Mouse (Mus musculus) intestine, postnatal 0 days (tissue): ENCODE results near the gene Srp68. TPM values are rescaled to one million over a fixed set of nuclear protein-coding genes. Genes with fewer than 3 reads are reported as not detected.

Experiments used
- ATAC-seq: fragments of 200-750 bp; cut with Nextera tagmentation; 2 replicates; pipeline ENCODE4 v1.8.0; 2017; ENCODE audit warnings: mild to moderate bottlenecking, moderate TSS enrichment, moderate library complexity
- H3K27ac ChIP-seq: fragments of 300-500 bp; sonication (generic); 2 replicates; pipeline ENCODE4 v1.5.1; 2014; ENCODE audit warnings: mild to moderate bottlenecking, low read depth, low read length, moderate library complexity
- H3K27me3 ChIP-seq: fragments of 300-500 bp; sonication (generic); replicated peaks from 2 replicates; pipeline ENCODE4 v1.6.1; 2014; ENCODE audit warnings: low read length, mixed read lengths; ENCODE audit not compliant: control insufficient read depth, insufficient read depth
- H3K36me3 ChIP-seq: fragments of 300-500 bp; sonication (generic); 2 replicates; pipeline ENCODE4 v1.6.1; 2014; ENCODE audit warnings: mild to moderate bottlenecking, moderate library complexity; ENCODE audit not compliant: control insufficient read depth, insufficient read depth
- H3K4me1 ChIP-seq: fragments of 300-500 bp; sonication (generic); replicated peaks from 2 replicates; pipeline ENCODE4 v1.6.1; 2014; ENCODE audit warnings: antibody characterized with exemption, low read length, mixed read lengths; ENCODE audit not compliant: control insufficient read depth, insufficient read depth
- H3K4me2 ChIP-seq: fragments of 300-500 bp; sonication (generic); replicated peaks from 2 replicates; pipeline ENCODE4 v1.6.1; 2014; ENCODE audit warnings: low read depth, mild to moderate bottlenecking, moderate library complexity
- H3K4me3 ChIP-seq: fragments of 300-500 bp; sonication (generic); 2 replicates; pipeline ENCODE4 v1.5.1; 2014; ENCODE audit warnings: low read depth, low read length
- H3K9ac ChIP-seq: fragments of 300-500 bp; sonication (generic); 2 replicates; pipeline ENCODE4 v1.6.1; 2014; ENCODE audit warnings: mild to moderate bottlenecking, low read depth, low read length
- H3K9me3 ChIP-seq: fragments of 300-500 bp; sonication (generic); 2 replicates; pipeline ENCODE4 v1.6.1; 2016; ENCODE audit warnings: mixed run types; ENCODE audit not compliant: control insufficient read depth
- CTCF ChIP-seq: sonication (generic); IDR thresholded peaks from 2 replicates; pipeline ENCODE4 v1.5.1; 2016; ENCODE audit warnings: low read depth, mild to moderate bottlenecking, control low read depth, antibody characterized with exemption, moderate library complexity
- WGBS: fragments of 180-500 bp; shearing (Covaris S2); extraction: QIAGEN DNeasy Blood & Tissue Kit; methylation state at CpG from one replicate; pipeline ENCODE4 v1.1.7; 2014; 5-methylcytosine and 5-hydroxymethylcytosine counted together
- polyA plus RNA-seq: library from polyadenylated mRNA; unstranded; fragments of >200 nt; fragmentation: Nextera tagmentation; extraction: Ambion mirVana; gene quantifications from 2 replicates; pipeline ENCODE4 v1.2.1, GENCODE M21; 2015

Srp68 gene
- polyA plus RNA-seq, 1 experiment from 2014 or later: 45.2 TPM

DNA sequence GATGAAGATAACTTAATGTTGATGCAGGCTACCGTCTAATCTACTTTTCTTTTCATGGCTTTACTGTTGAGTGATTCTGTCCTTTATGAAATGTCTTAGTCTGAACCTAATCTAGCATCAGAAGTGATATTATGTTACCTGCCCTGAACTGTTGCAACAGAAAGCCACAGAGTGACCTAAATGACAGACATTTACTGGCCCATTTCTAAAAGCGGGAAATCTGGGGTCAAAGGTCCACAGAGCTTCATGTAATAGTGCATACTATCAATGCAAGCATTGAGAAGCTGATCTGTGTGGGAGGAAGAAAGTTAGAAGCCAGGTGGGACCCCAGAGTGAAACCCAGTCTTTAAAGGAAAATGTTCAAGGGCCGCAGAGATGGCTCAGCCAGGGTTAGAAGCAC, 70.9 kb downstream of the Srp68 start:
- TF ChIP-seq CTCF: no peak
- WGBS: 68% methylated on average over 3 of the region's 3 CpGs
- ATAC-seq: no peak
- no peaks in the 10 kb centered on the region for H3K27me3 ChIP-seq
- H3K4me3 ChIP-seq: no peak overlapping the region
- 0 out of 2 replicates have a peak, but pooled peaks cover 5% of the 10 kb centered on the region for H3K4me1 ChIP-seq
- peaks cover 19% of the 10 kb centered on the region; the same call in 1 of the 2 replicates for H3K36me3 ChIP-seq
- no peak overlapping the region for H3K27ac ChIP-seq
- no peak overlapping the region for H3K9ac ChIP-seq
- H3K4me2 ChIP-seq: no peak overlapping the region
- H3K9me3 ChIP-seq: no peaks in the 10 kb centered on the region

DNA sequence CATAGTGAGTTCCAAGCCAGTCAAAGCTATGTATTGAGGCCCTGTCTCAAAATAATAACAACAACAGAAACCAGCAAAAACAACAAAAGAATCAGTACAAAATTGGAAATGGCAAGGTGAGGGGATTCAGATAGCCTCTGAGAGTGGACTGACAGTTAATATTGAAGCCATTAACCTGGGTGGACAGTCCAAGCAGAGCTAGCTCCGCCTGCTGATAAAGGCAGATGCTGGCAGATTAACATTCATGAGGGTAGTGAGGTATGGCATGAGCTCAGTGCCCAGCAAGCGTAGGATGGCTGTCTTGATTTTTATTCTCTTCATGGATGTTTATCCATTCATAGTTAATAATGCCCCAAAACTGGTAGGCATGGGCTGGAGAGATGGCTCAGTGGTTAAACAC, 72.9 kb downstream of the Srp68 start:
- no peak overlapping the region for H3K27ac ChIP-seq
- no peak overlapping the region for H3K4me2 ChIP-seq
- WGBS: 92% methylated on average over 2 of the region's 2 CpGs
- H3K9me3 ChIP-seq: no peaks in the 10 kb centered on the region
- H3K4me1 ChIP-seq: 0 out of 2 replicates have a peak, but pooled peaks cover 10% of the 10 kb centered on the region
- H3K27me3 ChIP-seq: no peaks in the 10 kb centered on the region
- TF ChIP-seq CTCF: no peak
- ATAC-seq: no peak
- H3K9ac ChIP-seq: no peak overlapping the region
- no peak overlapping the region for H3K4me3 ChIP-seq
- H3K36me3 ChIP-seq: peaks cover 13% of the 10 kb centered on the region; the same call in 1 of the 2 replicates

DNA sequence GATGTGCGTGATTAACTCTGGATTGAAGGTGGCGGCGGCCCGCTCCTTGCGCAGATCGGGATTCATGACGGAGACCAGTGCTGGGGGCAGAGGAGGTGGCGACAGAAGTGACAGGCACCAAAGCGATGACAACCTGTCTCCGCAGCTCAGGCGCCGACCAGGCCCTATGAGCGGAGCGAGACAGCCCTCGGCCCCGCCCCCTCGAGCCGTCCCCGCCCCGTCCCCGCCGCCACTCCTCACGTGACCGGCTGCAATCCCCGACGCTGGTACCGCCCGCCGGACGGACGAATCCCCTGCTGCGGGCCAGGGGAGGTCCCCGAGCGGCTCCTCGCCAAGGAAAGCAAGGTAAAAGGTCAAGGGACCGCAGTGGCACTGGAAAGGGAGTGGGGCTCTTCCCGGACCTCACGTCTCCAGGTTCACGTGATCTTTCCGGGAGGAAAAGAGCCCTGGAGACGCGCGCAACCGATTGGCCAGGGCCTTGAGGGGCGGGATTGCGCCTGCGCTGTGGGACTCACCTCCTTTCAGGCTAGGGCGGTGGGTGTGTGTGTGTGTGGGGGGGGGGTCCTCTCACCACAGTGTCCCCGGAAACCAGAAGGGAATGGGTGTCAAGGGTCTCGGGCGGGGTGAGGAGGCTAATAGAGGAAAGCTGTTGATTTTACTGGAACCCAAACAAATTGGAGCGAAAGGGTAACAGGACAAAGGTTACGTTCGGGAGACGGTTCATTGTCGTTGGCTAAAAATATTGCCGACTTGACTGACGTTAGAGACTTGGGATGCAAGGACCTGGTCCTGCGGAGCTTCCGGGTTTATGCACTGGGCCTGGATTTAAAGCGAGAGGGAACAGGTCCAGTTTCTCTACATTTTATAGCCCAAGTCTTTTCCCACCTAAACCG, 75.1 kb downstream of the Srp68 start, which contains the start of the genes Ten1 and Acox1:
Gene Ten1, plus strand, starts transcription at position 217 of the 893 bp plus-strand sequence.
Gene Acox1, minus strand, starts transcription at position 407 of the 893 bp plus-strand sequence.
- Histone ChIP-seq H3K4me1 (0 out of 2 replicates have a peak, but pooled peaks cover 10% of the 10 kb centered on the region), H3K4me3 (peak within 1 kb of the TSS; percentile 76), H3K36me3 (peaks cover 5% of the 10 kb centered on the region; the same call in 1 of the 2 replicates), H3K4me2 (peak within 1 kb of the TSS; percentile 80), H3K27ac (peak within 1 kb of the TSS; percentile 97), H3K9ac (peak within 1 kb of the TSS; percentile 90), H3K27me3 (no peaks in the 10 kb centered on the region), H3K9me3 (no peaks in the 10 kb centered on the region)
- peak; percentile 94 for ATAC-seq
- TF ChIP-seq CTCF: no peak
- under 1% methylated on average over 62 of the region's 62 CpGs for WGBS

DNA sequence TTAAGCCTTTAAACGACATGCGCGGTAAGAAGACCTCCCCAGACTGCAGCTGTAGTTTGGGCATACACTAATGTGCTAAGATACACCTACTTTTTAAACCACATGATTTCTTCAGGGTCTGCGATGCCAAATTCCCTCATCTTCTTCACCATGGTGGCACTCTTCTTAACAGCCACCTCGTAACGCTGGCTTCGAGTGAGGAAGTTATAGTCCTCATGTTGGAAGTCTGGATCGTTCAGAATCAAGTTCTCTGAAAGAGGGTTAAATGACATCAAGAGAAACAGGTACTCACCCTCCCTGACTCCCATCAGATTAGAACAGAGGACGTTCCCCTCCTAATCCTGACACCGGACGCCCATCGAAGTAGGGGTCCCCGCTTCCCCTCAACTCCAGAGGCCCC, 75.9 kb downstream of the Srp68 start:
- Histone ChIP-seq H3K36me3 (peaks cover 5% of the 10 kb centered on the region; the same call in 1 of the 2 replicates), H3K4me1 (0 out of 2 replicates have a peak, but pooled peaks cover 10% of the 10 kb centered on the region), H3K9me3 (no peaks in the 10 kb centered on the region), H3K4me3 (peak overlapping the region; percentile 76), H3K9ac (peak overlapping the region; percentile 90), H3K27ac (peak overlapping the region; percentile 97), H3K27me3 (no peaks in the 10 kb centered on the region), H3K4me2 (peak overlapping the region; percentile 80)
- 16% methylated on average over 13 of the region's 13 CpGs for WGBS
- no peak for ATAC-seq
- no peak for TF ChIP-seq CTCF

DNA sequence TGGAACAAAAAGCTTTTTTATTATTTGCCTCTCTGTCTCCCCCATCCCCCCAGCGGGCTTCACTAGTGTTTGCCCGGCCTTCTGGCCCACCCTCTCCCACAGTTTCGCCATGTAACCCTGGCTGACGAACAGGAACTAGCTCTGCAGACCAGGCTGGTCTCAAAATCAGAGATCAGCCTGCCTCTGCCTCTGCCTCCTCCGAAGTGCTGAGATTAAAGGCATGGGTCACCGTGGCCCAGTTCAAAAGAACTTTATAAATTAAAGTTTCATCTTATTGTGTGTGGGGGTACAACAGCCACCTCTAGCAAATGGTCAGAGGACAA, 76.5 kb downstream of the Srp68 start:
- no peak for TF ChIP-seq CTCF
- Histone ChIP-seq H3K4me3 (peak overlapping the region; percentile 76), H3K36me3 (peaks cover 8% of the 10 kb centered on the region; the same call in 1 of the 2 replicates), H3K9me3 (no peaks in the 10 kb centered on the region), H3K4me2 (peak overlapping the region; percentile 80), H3K27me3 (no peaks in the 10 kb centered on the region), H3K4me1 (0 out of 2 replicates have a peak, but pooled peaks cover 8% of the 10 kb centered on the region), H3K27ac (peak overlapping the region; percentile 97; the same call in 1 of the 2 replicates), H3K9ac (peak overlapping the region; percentile 90)
- ATAC-seq: no peak
- WGBS: 79% methylated on average over 6 of the region's 6 CpGs

DNA sequence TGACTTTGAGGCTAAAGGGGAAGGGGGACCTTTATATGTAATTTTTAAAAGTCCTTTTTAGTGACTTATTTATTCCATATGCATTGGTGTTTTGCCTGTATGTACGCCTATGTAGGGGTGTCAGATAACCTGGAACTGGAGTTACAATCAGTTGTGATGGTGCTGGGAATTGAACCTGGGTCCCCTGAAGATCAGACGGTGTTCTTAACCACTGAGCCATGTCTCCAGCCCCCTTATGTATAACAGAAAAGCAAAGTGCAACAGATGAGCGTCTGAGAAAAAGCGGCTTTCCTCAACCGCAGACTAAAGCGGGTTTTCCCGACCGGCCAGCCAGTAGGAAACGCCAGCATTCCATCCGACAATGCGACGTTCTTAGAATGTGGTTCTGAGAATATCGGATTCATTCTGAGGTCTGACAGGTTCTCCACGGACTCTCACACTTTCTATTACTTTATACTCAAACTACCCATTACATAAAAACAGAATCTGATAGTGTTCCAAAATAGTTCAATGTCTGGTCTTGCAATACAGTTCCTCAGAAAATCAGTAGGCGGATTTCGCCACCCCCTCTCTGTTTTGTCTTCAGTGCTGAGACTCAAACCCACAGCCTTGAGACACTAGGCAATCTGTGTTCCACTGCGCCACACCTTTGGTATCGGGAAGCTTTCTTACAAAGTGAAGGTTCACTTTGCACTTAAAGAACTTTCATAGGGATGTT, 77.0 kb downstream of the Srp68 start:
- Histone ChIP-seq H3K4me3 (peak overlapping the region; percentile 76), H3K9ac (peak overlapping the region; percentile 90), H3K27ac (peak overlapping the region; percentile 97), H3K4me2 (peak overlapping the region; percentile 80), H3K4me1 (0 out of 2 replicates have a peak, but pooled peaks cover 6% of the 10 kb centered on the region), H3K27me3 (no peaks in the 10 kb centered on the region), H3K9me3 (no peaks in the 10 kb centered on the region), H3K36me3 (peaks cover 11% of the 10 kb centered on the region; the same call in 1 of the 2 replicates)
- ATAC-seq: no peak
- WGBS: 92% methylated on average over 18 of the region's 18 CpGs
- no peak for TF ChIP-seq CTCF
